Mouse (Mus musculus) C2C12 (cell line): ENCODE measurements around the gene Gm12569.

Experiments
- CEBPB ChIP-seq: IDR thresholded peaks from one replicate; pipeline ENCODE4 v1.6.1; 2011; ENCODE audit warnings: low read depth, mild to moderate bottlenecking, control low read depth, moderate library complexity
- CTCF ChIP-seq: IDR thresholded peaks from one replicate; pipeline ENCODE4 v1.5.1; 2011; ENCODE audit not compliant: control insufficient read depth, insufficient read depth, insufficient read length
- FOSL1 ChIP-seq: IDR thresholded peaks from one replicate; pipeline ENCODE4 v1.8.0; 2011; ENCODE audit warnings: mild to moderate bottlenecking, low read length; ENCODE audit not compliant: poor library complexity, insufficient read depth, severe bottlenecking
- MYOD1 ChIP-seq: IDR thresholded peaks from one replicate; pipeline ENCODE4 v1.6.1; 2011; ENCODE audit warnings: low read depth; ENCODE audit not compliant: control insufficient read depth, insufficient read length
- MYOG ChIP-seq: IDR thresholded peaks from one replicate; pipeline ENCODE4 v1.6.1; 2011; ENCODE audit not compliant: control insufficient read depth, insufficient read length; ENCODE audit errors: extremely low read depth
- USF1 ChIP-seq: IDR thresholded peaks from one replicate; pipeline ENCODE4 v1.6.1; 2011; ENCODE audit warnings: low read depth, mild to moderate bottlenecking, control low read depth, moderate library complexity

- TF ChIP-seq CTCF (no peak), USF1 (no peak), MYOD1 (no peak), MYOG (no peak), FOSL1 (no peak), CEBPB (no peak)
These were observed 41.5 kb downstream of the Gm12569 start, which contains the start of gene Clk4 for GRCm38 (mm10) chr11:51261680-51262219.
